Mouse (Mus musculus): ENCODE data around the gene Trmo.

Trmo gene

GRCm38 (mm10) chr4:46370406-46370805, 18.8 kb downstream of the Trmo start:
- DNase-seq (ENCODE audit: low spot score), result no peak

DNA sequence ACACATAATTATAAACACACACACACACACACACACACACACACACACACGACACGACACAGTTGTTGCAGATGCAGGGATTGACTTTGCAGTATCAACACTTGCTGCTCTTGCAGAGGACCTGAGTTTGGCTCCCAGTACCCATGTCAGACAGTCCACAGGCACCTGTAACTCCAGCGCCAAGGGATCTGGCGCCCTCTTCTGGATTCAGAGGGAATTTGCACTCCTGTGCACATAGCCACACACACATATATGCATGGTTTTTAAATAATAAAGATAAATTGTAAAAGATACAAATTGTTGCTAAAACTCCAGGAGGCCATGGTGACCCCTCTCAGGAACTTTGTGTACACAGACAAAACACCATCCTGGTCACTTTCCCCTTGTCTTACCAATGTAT, 20.2 kb downstream of the Trmo start:
- no peak for DNase-seq (ENCODE audit: low spot score)

- DNase-seq (ENCODE audit: low spot score), result no peak
Measured at GRCm38 (mm10) chr4:46367487-46367959, 21.7 kb downstream of the Trmo start.

GRCm38 (mm10) chr4:46364360-46364759, 24.9 kb downstream of the Trmo start:
- no peak for DNase-seq (ENCODE audit: low spot score)

DNA sequence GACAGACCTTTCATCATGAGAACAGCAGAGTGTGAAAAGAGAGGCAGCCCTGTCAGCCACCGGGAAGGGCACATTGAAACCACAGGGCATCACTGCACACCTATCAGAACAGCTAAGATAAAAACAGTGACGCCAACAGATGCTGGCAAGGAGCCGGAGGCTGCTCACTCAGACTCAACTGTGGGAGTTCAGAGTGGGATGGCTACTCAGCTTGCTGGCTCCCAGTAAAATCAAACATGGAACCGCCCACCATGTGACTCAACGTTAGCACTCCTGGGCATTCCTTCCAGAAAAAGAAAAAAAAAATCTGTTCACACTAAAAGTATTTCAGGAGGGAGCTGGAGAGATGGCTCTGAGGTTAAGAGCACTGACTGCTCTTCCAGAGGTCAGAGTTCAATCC, 28.0 kb downstream of the Trmo start:
- DNase-seq (ENCODE audit: low spot score), result no peak

GRCm38 (mm10) chr4:46359539-46360253, 29.5 kb downstream of the Trmo start:
- no peak for DNase-seq (ENCODE audit: low spot score)

DNA sequence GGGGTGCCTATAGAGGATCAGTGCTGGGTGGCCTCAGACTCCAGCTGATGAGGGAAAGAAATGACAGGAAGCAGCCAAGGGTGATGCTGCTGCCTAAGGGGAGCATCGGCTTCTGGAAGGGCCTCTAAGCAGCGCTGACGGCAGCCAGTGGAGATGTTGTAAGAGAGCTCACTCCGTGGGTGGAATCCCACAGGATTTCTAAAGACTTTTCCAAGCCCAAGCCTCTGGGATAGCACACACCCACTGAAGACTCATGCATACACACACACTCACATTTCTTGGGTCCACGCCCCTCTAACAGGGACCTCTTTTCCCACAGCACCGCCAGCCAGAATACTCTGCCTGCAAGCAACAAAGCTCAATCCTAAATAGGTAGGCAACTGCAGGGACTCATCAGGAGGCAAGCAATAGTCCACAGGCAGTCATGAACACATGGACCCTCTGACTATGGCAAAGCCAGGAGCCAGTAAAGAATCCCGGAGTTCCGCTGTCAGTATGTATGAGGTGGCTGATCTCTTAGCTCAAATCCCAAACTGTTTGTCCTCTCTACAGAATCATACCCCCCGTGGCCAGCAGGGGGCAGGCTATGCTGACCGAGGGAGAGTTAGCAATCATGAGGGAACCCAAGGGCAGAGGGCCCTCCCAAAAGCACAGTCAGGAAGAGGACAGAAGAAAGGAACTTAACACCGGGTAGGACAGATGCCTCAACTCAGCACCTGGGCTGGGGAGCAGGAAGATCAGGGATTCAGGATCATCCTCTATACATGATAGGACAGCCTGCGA, 32.7 kb downstream of the Trmo start:
- peak; percentile 29 for DNase-seq (ENCODE audit: low spot score)

GRCm38 (mm10) chr4:46353045-46353444, 36.2 kb downstream of the Trmo start:
- no peak for DNase-seq (ENCODE audit: low spot score)

DNA sequence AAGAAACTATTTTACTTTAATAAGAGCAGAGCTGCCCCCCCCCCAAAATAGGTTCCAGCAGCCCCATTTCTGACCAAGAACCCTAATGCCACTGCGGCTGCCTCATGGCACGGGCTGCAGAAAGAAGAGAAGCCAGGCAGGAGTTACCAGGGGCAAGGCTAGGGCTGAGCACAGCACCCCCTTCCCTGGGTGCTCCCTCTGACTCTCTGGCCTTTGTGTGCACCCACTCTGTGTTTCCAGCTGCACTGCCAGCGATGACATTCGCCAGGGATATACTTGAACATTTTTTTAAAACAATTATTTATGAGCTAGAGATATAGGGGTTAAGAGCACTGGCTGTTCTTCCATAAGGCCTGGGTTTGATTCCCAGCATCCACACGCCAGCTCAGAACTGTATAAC, 39.7 kb downstream of the Trmo start:
- DNase-seq (ENCODE audit: low spot score), result no peak

GRCm38 (mm10) chr4:46348897-46349296, 40.3 kb downstream of the Trmo start:
- DNase-seq (ENCODE audit: low spot score), result no peak

GRCm38 (mm10) chr4:46347580-46348515, 41.4 kb downstream of the Trmo start:
- no peak for DNase-seq (ENCODE audit: low spot score)

GRCm38 (mm10) chr4:46347141-46347540, 42.1 kb downstream of the Trmo start:
- no peak for DNase-seq (ENCODE audit: low spot score)

DNA sequence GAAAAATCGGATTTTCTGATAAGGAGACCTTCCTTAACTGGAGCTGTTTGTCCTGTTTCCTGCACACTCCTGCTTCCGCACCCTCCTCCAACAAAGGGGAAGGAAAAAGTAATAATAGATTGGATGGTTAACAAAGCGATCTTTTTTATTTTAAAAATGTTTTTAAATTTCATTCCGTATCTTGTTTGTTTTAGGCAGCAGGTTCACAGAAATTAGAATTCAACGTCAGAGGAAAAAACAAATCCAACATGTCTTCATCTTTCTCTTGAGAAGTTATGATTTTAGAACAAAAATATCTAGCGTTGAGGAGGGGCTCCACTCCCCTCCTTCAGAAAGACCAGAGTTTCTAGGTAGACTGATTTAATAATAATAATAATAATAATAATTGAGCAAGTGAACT, 43.0 kb downstream of the Trmo start:
- DNase-seq (ENCODE audit: low spot score), result no peak

DNA sequence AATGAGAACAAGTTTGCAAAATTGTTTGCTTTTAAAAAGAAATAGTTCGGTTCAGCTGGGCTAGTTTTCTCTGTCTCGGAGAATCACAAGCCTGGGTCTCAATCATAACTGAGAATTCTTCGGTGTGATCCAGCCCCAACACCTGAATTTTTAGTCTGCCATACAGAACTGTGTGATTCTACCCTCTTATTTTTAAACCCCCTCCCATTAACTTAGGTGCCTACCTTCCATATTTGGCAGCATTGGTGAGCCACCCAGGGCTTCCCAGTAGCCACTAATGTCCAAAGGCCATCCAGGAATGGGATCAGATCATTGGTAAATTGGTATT, 43.5 kb downstream of the Trmo start:
- no peak for DNase-seq (ENCODE audit: low spot score)

GRCm38 (mm10) chr4:46345056-46345772, 44.0 kb downstream of the Trmo start:
- no peak for DNase-seq (ENCODE audit: low spot score)

GRCm38 (mm10) chr4:46344288-46344687, 44.9 kb downstream of the Trmo start:
- DNase-seq (ENCODE audit: low spot score), result no peak

DNA sequence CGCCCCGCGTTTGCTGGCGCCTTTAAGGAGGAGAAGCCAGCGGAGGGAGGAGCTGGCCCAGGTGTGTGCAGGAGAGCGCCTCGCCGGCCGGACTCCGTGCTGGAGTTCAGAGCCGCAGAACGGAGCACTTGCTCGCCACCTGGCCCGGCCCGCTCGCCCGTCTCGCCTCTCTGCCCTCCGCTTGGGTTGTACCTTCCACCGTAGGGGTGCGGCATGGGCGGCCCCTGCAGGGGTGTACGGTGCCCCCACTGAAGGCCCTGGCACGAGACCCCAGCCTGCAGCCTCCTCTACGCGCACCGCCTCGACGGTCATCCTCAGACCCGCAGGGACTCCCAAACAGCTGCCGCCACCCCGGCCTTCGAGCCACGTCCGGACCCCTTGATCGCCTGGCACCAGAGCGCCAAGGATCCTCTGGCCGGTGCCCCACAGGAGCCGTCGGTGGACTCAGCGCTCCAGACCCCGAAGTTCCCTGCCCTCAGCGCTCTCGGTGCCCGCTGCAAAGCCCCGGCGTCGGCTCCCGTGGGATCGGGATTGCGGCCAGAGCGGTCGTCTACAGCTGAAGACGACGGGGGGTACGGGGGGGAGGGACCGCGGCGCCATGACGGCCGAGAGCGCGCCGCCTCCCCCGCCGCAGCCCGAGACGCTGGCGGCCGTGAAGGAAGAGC, 45.5 kb downstream of the Trmo start, which contains the start of gene Foxe1:
TSS of gene Foxe1 (plus strand) at position 14 of the 665 bp plus-strand sequence.
- no peak for DNase-seq (ENCODE audit: low spot score)

GRCm38 (mm10) chr4:46342711-46343286, 46.4 kb downstream of the Trmo start:
- no peak for DNase-seq (ENCODE audit: low spot score)

- no peak for DNase-seq (ENCODE audit: low spot score)
Measured at GRCm38 (mm10) chr4:46341831-46342680, 47.2 kb downstream of the Trmo start.

- no peak for DNase-seq (ENCODE audit: low spot score)
Measured at GRCm38 (mm10) chr4:46339584-46339983, 49.7 kb downstream of the Trmo start.
